Mouse (Mus musculus) ovary, adult 10 weeks (tissue): ENCODE measurements around the gene Brd3. TPM values are rescaled to one million over a fixed set of nuclear protein-coding genes. Genes with fewer than 3 reads are reported as not detected.

Experiments
- polyA plus RNA-seq: library from polyadenylated mRNA; stranded (reverse); fragments of 350-450 nt; fragmentation: Illumina TruSeq; extraction: RNeasy Lipid Tissue Mini Kit (QIAGEN cat#74804); gene quantifications from one replicate; pipeline ENCODE4 v1.2.3, GENCODE M21; 2014

Gene Brd3
- 37.3 TPM for polyA plus RNA-seq

GRCm38 (mm10) chr2:27507562-27507961, at the start of gene Brd3:
Brd3 (minus strand) TSS chr2:27507662.

GRCm38 (mm10) chr2:27514639-27515328, 7.3 kb upstream of the Brd3 start, which contains the start of gene Wdr5:
Wdr5 (plus strand) TSS chr2:27515157.

GRCm38 (mm10) chr2:27441767-27442707, 65.4 kb downstream of the Brd3 start, which contains the start of gene Brd3os:
Brd3os (plus strand) TSS chr2:27442324.

DNA sequence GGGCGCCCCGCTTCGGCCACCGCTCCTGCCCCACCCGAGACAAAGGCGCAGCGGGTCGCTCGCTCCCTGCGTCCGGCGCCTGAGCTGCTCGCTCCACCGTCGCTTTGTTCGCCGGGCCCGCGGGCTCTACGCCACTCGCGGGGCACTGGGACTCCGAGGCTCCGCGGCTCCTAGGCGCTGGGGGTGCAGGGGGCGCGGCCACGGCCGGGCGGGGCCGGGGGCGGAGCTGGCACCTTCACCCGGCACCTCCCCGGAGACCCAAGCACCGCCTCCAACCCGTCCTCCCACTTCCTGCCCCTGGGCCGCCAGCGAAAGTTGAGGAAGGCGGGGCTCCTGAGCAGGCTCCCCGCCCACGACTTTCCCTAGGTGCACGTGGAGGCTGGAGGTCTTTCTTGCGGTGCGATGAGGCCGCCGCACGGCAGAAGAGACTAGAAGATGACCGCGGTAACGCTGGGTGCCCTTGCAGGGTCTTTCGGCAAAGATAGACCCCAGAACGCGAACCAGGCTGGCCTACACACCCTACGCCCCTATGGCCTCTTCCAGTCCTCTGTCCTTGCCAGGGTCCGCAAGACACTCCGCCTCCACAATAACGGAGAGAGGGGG, 80.5 kb downstream of the Brd3 start, which contains the start of gene Vav2:
TSS of gene Vav2 (minus strand) at position 179 of the 603 bp plus-strand sequence.

Other genes with a start within 250 kb of the Brd3 start
- 3.9 TPM for gene Vav2, start 80.6 kb downstream of the Brd3 start, polyA plus RNA-seq
- gene Brd3os, start 65.3 kb downstream of the Brd3 start, polyA plus RNA-seq, result 3.2 TPM
- gene Wdr5, start 7.5 kb upstream of the Brd3 start, polyA plus RNA-seq, result 20.4 TPM
- gene Rxra, start 168.8 kb upstream of the Brd3 start, polyA plus RNA-seq, result 4.3 TPM